Mouse (Mus musculus): ENCODE results near the gene Ermn.

DNA sequence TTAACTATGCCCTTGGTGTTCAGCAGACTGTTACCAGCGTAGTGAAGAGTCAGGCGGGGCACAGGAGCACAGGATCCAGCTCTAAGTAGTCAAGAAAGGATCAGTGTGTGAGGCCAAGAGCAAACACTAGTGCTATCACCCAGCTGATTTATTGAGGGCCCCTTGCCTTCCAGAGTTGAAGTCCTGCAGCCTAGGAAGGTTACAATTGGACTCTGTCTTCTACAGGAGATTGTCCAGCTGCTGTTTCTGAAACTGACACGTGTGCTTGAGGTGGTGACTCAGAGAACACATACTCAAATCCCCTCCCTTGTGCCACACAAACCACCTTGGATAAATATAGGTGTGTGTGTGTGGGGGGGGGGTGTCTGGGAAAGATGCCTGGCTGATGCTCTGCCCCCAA, 51.2 kb downstream of the Ermn start:
- TF ChIP-seq CTCF (IDR thresholded peaks at IDR 0.05; ENCODE audit: low read depth, low read length) (no peak), POLR2AphosphoS5 (IDR thresholded peaks at IDR 0.05; ENCODE audit: insufficient replicate concordance, low read depth, low read length) (no peak), GATA1 (IDR thresholded peaks at IDR 0.05; ENCODE audit: borderline replicate concordance, low read length) (no peak), TAL1 (conservative IDR thresholded peaks at IDR 0.05; ENCODE audit: low read depth, low read length) (no peak)
